Mouse (Mus musculus) embryonic facial prominence, embryonic 14.5 days (tissue): ENCODE data around the gene Sstr3. TPM values are rescaled to one million over a fixed set of nuclear protein-coding genes. Genes with fewer than 3 reads are reported as not detected.
A peak's percentile ranks its signal among the peaks of the same experiment; 100 is the strongest.

Source experiments
- ATAC-seq: fragments of 200-750 bp; cut with Nextera tagmentation; 2 replicates; pipeline ENCODE4 v1.8.0; 2017; ENCODE audit warnings: low read depth, moderate number of reproducible peaks, moderate TSS enrichment
- DNase-seq: peaks from one replicate; pipeline ENCODE4 v3.0.0-alpha.2; 2015; ENCODE audit warnings: low spot score
- H3K27ac ChIP-seq: fragments of 300-500 bp; sonication (generic); replicated peaks from 2 replicates; pipeline ENCODE4 v1.5.1; 2014; ENCODE audit warnings: low read depth, mild to moderate bottlenecking, low read length, moderate library complexity
- H3K27me3 ChIP-seq: fragments of 300-500 bp; sonication (generic); replicated peaks from 2 replicates; pipeline ENCODE4 v1.6.1; 2014; ENCODE audit warnings: low read length; ENCODE audit not compliant: control insufficient read depth, insufficient read depth
- H3K36me3 ChIP-seq: fragments of 300-500 bp; sonication (generic); 2 replicates; pipeline ENCODE4 v1.6.1; 2014; ENCODE audit warnings: low read length, mixed read lengths; ENCODE audit not compliant: control insufficient read depth, insufficient read depth
- H3K4me1 ChIP-seq: fragments of 300-500 bp; sonication (generic); 2 replicates; pipeline ENCODE4 v1.6.1; 2014; ENCODE audit warnings: antibody characterized with exemption, low read length; ENCODE audit not compliant: control insufficient read depth, insufficient read depth
- H3K4me2 ChIP-seq: fragments of 300-500 bp; sonication (generic); 2 replicates; pipeline ENCODE4 v1.6.1; 2014; ENCODE audit warnings: low read depth, mild to moderate bottlenecking, low read length, moderate library complexity, mixed read lengths
- H3K4me3 ChIP-seq: fragments of 300-500 bp; sonication (generic); 2 replicates; pipeline ENCODE4 v1.5.1; 2014; ENCODE audit warnings: low read depth, mild to moderate bottlenecking, low read length
- H3K9ac ChIP-seq: fragments of 300-500 bp; sonication (generic); 2 replicates; pipeline ENCODE4 v1.6.1; 2014; ENCODE audit warnings: low read depth, mild to moderate bottlenecking, low read length, moderate library complexity, mixed read lengths
- H3K9me3 ChIP-seq: fragments of 300-500 bp; sonication (generic); 2 replicates; pipeline ENCODE4 v1.6.1; 2016; ENCODE audit warnings: low read length; ENCODE audit not compliant: control insufficient read depth
- WGBS: fragments of 180-500 bp; shearing (Covaris S2); extraction: QIAGEN DNeasy Blood & Tissue Kit; methylation state at CpG from one replicate; pipeline ENCODE4 v1.1.7; 2014; 5-methylcytosine and 5-hydroxymethylcytosine counted together
- polyA plus RNA-seq: library from polyadenylated mRNA; unstranded; fragments of >200 nt; fragmentation: Nextera tagmentation; extraction: Ambion mirVana; gene quantifications from 2 replicates; pipeline ENCODE4 v1.2.1, GENCODE M21; 2014

Gene Sstr3
- polyA plus RNA-seq, 1 experiment from 2014 or later: 0.14 TPM

DNA sequence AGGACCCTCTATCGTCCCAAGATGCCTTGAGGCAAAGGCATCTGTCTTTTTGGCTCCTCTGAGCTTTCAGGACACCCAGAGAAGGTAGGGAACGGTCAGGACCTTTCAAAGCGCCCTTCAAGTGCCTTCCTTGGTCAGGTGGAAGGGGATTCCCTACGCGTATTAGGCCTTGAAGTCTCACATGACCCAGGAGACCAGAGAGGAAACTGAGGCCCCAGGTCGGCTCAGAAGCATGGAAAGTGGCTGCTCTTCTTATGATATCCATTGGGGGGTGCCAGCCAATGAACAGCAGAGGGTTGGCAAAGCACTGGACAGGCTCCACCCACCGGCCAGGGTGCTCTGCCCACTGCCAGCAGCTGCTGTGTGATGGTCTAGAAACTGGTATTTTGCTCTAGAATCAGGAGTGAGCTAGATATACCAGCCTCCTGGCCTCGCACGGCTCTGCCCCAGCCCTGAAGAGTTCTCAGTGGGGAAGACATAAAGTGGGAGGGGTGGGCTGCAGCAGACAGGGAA, 23.2 kb upstream of the Sstr3 start:
- no peak for DNase-seq
- H3K9me3 ChIP-seq: no peaks in the 10 kb centered on the region
- WGBS: 66% methylated on average over 9 of the region's 9 CpGs
- no peaks in the 10 kb centered on the region for H3K27me3 ChIP-seq
- H3K4me1 ChIP-seq: no peaks in the 10 kb centered on the region
- no peaks in the 10 kb centered on the region for H3K36me3 ChIP-seq
- no peak overlapping the region for H3K4me2 ChIP-seq
- H3K27ac ChIP-seq: no peak overlapping the region
- ATAC-seq: no peak
- H3K9ac ChIP-seq: no peak overlapping the region
- H3K4me3 ChIP-seq: no peak overlapping the region

DNA sequence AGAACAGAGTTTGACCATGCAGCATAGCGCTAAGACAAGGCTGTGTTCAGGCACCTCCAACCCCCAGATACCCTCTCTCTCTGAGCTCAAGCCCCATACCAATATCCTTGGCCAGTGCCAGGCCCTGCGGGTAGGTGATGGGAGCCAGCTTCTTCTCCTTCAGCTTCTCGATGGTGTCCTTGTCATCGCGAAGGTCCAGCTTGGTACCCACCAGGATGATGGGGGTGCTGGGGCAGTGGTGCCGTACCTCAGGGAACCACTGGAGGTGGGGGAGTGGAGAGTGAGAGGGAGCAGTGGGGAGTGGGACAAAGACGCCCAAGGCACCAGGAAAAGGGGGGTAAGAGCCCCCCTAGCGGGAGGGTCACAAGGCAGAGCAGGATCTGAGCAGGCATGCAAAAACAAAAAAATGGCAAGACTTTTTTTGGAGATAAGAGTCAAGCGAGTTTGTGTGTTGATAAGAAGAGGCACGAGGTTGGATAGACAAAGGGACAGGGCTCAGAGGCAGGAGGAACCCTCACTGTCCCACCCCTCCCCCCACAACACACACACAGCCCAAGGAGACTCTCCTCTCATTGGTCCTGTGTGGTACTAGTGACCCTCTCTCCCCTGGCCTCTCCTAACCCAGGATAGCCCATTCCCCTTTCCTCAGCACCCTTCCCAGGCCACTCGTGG, 20.4 kb upstream of the Sstr3 start:
- 68% methylated on average over 11 of the region's 11 CpGs for WGBS
- ATAC-seq (no peak), DNase-seq (no peak)
- no peaks in the 10 kb centered on the region for H3K27me3 ChIP-seq
- no peak overlapping the region for H3K27ac ChIP-seq
- H3K4me3 ChIP-seq: no peak overlapping the region
- no peaks in the 10 kb centered on the region for H3K9me3 ChIP-seq
- H3K4me2 ChIP-seq: no peak overlapping the region
- H3K36me3 ChIP-seq: no peaks in the 10 kb centered on the region
- no peak overlapping the region for H3K9ac ChIP-seq
- H3K4me1 ChIP-seq: no peaks in the 10 kb centered on the region

DNA sequence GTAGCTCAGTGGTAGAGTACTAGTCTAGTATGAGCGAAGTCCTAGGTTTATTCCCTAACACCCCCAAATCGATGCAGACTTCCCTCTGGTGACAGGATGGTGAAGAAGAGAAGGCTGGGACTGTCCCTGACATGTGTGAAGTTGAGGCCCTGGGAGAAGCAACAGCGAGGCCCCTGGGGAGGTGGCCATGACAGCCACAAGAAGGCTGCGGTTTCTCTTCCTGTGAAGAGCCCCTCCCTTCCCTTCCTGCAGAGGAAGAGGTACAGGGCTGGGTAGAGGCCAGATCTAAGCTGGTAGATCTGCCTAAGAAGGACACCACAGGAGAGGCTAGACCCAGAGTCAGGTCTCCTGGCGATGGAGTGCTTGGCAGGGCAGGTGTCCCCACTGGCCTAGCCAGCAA, 19.5 kb upstream of the Sstr3 start:
- WGBS: 72% methylated on average over 5 of the region's 5 CpGs

DNA sequence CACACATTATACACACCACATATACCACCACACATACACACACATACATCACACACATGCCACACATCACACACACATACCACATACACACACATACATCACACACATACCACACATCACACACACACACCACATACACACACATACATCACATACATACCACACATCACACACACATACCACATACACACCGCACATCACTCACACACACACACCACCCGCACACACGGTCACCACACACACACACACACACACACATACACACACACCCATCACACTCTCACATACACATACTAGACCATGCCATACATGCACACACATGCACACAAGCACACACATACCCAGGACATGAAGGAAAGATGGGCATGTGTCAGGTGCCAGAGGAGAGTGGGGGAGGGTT, 18.9 kb upstream of the Sstr3 start:
- no peaks in the 10 kb centered on the region for H3K36me3 ChIP-seq
- DNase-seq (no peak), ATAC-seq (no peak)
- H3K4me2 ChIP-seq: no peak overlapping the region
- WGBS: 97% methylated on average over 3 of the region's 3 CpGs
- H3K27me3 ChIP-seq: no peaks in the 10 kb centered on the region
- H3K9me3 ChIP-seq: no peaks in the 10 kb centered on the region
- H3K4me1 ChIP-seq: no peaks in the 10 kb centered on the region
- H3K9ac ChIP-seq: no peak overlapping the region
- H3K27ac ChIP-seq: no peak overlapping the region
- no peak overlapping the region for H3K4me3 ChIP-seq

More for the DNA sequence above, 19.5 kb upstream of the Sstr3 start:
- Histone ChIP-seq H3K4me3 (no peak overlapping the region), H3K36me3 (no peaks in the 10 kb centered on the region), H3K9ac (no peak overlapping the region), H3K27ac (no peak overlapping the region), H3K4me1 (no peaks in the 10 kb centered on the region), H3K4me2 (no peak overlapping the region), H3K27me3 (no peaks in the 10 kb centered on the region), H3K9me3 (no peaks in the 10 kb centered on the region)
- ATAC-seq (no peak), DNase-seq (no peak)

DNA sequence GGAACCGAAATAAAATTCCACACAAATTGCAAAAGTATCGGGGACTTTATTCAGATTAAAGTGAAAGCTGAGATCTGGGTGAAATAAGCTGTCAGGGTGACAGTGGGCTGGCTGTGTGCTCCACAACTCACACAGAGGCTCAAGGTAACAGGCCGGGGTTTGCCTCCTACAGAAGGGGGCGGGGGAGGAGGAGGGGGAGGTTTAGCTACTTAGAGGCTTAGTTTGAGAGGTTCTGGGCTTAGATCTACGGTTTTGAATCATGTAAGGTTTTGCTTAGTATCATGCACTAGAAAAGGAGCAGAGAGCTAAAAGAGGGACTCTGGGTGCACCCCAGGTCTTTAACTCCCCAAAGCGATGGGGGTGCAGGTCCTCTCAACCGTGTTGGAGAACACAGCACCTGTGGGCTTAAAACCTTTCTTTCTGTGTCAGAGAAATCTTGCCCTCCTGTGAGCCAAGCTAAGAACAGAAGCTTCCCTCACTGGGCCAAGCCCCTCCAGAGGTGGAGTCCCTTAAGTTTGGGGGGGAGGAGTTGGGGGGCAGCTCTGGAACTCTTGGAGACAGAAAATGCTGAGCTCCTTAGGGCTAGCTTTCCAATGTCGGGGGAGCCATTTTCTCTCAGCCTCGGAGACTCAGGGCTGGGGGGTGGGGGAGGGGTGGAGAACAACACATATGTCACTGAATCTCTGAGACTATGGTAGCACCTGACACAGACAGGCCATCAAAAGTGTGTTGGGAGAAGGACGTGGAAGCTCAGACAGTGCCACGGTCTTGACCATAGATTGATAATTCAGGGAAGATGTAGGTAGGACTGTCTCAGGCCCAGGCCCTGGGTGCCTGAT, 14.9 kb upstream of the Sstr3 start:
- ATAC-seq (no peak), DNase-seq (peak; percentile 18)
- Histone ChIP-seq H3K36me3 (no peaks in the 10 kb centered on the region), H3K27ac (no peak overlapping the region), H3K9ac (no peak overlapping the region), H3K4me1 (no peaks in the 10 kb centered on the region), H3K4me2 (no peak overlapping the region), H3K4me3 (no peak overlapping the region), H3K9me3 (no peaks in the 10 kb centered on the region), H3K27me3 (no peaks in the 10 kb centered on the region)
- WGBS: 52% methylated on average over 11 of the region's 11 CpGs

DNA sequence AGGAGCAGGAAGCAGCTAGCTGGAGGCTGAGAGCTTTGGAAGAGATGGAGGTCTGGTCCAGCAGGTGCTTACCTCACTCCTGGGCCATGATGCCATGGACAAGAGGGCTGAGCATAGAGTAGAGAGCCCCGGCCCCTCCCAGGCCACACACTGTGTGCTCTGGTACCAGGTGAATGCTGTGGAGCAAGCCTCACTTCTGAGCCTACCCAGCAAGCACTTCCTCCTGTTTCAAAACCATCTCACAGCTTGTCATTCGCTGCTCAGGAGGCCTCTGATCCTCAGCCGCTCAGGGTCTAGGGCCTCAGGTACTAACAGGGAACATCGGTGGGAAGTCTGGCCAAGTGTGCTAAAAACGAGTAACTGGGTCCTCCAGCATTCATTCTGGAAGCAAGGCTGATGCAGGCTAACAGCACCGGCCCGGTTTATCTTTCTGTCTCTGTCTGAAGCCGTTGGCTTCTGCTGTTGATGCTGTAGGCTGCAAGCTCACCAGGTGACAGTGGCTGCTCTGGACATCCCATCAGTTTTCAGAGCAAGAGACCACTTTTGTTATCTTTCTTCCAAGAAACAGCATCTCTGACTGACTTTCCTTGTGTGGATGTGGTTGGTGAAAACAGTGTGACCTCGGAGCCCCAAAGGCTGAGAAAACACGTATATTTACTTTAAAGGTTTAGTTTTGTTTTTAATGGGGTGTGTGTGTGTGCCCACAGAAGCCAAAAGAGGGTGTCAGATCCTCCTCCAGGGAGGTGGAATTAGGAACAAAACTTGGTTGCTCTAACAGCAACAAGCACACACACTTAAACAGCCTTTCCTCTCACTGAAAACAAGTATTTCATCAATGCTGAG, 13.4 kb upstream of the Sstr3 start:
- H3K27ac ChIP-seq: no peak overlapping the region
- ATAC-seq: no peak
- DNase-seq: no peak
- no peaks in the 10 kb centered on the region for H3K4me1 ChIP-seq
- 52% methylated on average over 10 of the region's 10 CpGs for WGBS
- H3K4me2 ChIP-seq: no peak overlapping the region
- H3K9me3 ChIP-seq: 0 out of 2 replicates have a peak, but pooled peaks cover 5% of the 10 kb centered on the region
- H3K9ac ChIP-seq: no peak overlapping the region
- H3K27me3 ChIP-seq: no peaks in the 10 kb centered on the region
- no peaks in the 10 kb centered on the region for H3K36me3 ChIP-seq
- H3K4me3 ChIP-seq: no peak overlapping the region

DNA sequence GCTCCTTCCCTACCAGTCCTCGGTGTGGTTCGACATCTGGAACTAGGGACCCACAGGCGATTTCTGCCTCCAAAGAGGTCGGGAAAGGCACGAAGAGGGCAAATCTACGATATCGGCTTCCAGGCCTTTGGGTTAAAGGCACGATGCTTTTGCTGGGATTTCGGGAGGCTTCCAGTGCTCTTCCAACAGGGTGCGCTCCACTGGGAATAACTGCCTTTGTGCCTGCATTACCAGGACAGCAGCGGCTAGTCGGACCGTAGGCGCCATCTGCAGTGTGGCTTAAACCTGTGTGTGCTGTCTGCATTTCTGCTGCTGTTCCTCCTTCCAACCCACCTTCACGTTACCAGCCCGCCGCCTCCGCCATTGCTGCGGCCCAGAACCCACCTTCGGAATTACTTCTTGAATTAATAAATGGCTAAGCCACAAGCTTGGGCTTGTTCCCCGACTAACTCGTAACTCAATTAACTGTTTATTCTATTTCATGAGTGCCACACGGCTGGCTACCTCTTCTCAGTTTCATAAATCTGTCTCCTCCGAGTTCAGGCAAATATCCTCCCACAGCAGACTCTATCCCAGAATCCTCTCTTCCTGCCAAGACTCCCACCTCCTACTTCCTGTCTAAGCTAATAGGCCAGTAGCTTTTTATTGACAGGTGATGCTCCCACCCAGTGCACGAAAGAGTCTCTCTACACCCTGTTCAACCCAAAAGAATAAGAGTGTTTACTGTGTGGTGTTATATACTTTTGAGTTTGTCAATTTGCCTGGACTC, 10.2 kb upstream of the Sstr3 start:
- Histone ChIP-seq H3K27me3 (no peaks in the 10 kb centered on the region), H3K4me3 (peak overlapping the region; percentile 25), H3K4me1 (no peaks in the 10 kb centered on the region), H3K9me3 (peaks cover 25% of the 10 kb centered on the region), H3K9ac (no peak overlapping the region), H3K36me3 (no peaks in the 10 kb centered on the region), H3K27ac (no peak overlapping the region), H3K4me2 (peak overlapping the region; percentile 43)
- 59% methylated on average over 25 of the region's 25 CpGs for WGBS
- no peak for DNase-seq
- ATAC-seq: no peak
